Mouse (Mus musculus) cerebellum, postnatal 10 days (tissue): ENCODE data around the gene Gm8439.
A peak's percentile ranks its signal among the peaks of the same experiment; 100 is the strongest.

ENCODE experiments used
- DNase-seq, 2 experiments: peaks; one replicate each; pipeline ENCODE4 v3.0.0; 2021; ENCODE audit warnings: mixed read lengths in 2 of 2

The Gm8439 gene

GRCm38 (mm10) chr4:120613691-120614329, 25.3 kb downstream of the Gm8439 start:
- DNase-seq = peak; percentile 81 to 83

GRCm38 (mm10) chr4:120614644-120615043, 26.1 kb downstream of the Gm8439 start:
- DNase-seq = peak; percentile 26 to 29

DNA sequence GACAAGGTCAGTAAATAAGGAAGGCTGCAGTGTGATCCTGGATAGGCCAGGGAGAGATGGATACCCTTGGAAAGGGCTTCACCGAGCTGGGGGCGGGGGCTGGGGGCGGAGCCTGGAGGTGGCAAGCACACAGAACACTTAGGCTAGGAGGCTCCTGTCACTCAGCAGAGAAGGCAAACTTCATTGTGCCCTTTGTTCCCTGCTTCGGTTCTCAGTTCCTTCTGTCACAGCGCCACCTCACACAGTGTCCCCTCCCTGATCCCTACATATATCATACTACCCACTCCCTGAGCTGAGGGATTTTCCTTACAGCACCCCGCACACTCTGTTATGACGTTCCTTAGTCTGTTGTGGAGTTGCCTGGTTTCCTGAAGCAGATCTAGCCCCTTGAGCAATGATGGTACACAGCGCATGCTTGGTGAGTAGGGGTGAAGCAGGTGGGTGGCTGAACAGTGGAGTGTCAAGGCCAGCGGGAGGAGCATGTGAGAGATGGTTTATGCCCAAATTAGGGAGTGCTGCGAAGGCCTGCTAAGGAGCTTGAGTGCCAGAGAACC, 27.1 kb downstream of the Gm8439 start:
- peak; percentile 75 for DNase-seq

- peak; percentile 53 for DNase-seq
Observed at GRCm38 (mm10) chr4:120616199-120617025, 27.9 kb downstream of the Gm8439 start.

DNA sequence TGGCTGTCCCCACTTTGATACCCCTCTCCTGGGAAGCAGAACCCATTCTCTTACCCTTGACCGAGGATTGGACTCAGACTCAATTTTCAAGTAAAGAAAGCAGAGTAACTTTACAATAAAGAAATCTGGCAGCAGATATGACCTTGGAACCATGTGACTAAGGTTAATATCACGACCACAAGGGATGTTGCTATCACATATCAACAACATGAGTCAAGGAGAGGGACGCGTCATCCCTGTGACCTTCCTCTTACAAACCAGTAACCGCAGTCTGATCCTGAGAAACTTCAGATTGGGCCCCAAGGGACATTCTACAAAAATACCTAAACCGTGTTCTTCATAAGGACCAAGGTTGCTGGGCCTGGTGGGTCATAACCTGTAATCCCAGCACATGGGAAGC, 39.2 kb downstream of the Gm8439 start:
- no peak for DNase-seq

DNA sequence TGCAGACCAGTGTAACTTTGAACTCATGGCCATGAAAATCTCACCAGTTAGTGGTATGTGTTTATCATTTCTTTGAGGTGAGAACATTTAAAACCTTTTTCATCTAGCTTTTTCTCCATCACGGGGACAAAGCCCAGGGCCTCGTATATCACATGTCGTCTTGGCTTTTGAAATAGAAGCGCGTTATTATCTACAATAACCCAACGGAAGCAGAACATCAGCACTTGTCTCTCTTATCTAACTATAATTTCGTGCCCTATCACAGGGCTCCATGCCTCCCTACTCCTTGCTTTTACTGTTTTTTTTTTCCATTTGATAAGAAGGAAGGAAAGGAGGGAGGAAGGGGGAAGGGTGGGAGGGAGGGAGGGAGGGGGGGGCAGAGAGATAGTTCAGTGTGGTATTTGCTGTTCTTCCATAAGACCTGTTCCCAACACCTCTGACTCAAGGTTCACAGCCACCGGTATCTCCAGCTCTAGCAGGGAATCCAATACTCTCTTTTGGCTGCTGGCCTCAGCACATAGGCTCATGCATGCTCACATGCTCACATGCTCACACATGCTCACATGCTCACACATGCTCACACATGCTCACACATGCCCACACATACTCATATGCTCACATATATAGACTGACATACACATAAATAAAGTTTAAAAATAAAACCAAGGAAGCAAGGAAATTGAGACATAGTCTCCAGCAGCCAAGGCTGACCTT, 41.8 kb downstream of the Gm8439 start:
- no peak for DNase-seq

GRCm38 (mm10) chr4:120631828-120632227, 43.3 kb downstream of the Gm8439 start:
- no peak for DNase-seq

DNA sequence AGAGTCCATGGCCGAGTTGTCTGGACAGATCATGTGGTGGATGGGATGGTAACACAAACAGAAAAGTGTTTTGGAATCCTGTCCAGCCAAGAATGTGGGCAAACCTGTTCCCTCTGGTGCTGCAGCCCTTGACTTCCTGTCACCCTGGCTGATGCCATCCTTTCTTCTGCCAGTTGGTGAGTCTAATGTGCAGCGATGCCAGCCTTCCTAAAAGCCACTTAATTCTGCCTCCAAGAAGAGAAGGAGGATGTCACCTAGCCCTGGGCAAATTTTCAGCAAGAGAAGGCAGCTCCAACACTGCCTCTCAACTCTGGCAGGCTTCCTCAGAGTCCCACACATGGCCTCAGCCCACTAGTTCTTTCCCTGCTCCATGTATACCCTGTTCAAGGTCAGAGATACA, 46.8 kb downstream of the Gm8439 start:
- peak; percentile 41 to 46 for DNase-seq

DNA sequence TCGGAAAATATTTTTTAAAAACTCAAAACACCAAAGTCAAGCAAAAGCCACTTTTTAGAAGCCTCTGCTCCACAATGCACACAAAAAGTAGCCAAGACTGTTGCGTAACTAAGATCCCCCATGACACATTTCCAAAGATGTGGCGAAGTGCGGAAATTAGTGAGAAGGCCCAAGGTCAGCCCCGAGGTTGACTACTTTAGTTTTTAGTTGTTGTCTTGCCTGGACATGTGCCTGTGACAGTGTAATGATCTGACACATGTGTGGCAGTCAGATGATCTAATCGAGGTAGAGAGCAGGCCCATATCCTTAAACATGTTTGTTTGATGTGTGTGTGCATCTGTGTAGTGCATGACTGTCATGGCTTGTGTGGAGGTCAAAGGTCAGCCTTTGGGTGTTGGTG, 53.4 kb downstream of the Gm8439 start:
- DNase-seq = no peak

DNA sequence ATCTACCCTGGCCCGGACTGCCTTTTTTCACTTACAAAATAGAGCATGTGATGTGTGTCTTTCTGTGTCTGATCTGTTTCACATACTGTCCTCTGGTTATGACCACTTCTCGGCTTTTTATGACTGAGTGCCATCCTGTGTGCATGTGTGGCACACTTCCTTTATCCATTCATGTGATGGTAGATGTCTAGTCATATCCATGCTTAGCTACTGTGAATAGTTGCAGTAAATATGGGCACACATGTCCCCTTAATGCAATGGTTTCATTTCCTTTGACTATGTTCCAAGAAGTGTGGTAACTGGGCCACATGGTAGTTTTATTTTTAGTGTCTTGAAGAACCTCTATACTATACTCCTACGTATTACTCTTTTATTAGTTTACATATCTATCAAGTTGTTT, 55.4 kb downstream of the Gm8439 start:
- no peak for DNase-seq

GRCm38 (mm10) chr4:120649369-120650207, 61.0 kb downstream of the Gm8439 start:
- peak; percentile 54 to 62 for DNase-seq

- peak; percentile 25 to 34 for DNase-seq
Observed at GRCm38 (mm10) chr4:120650208-120650592, 61.7 kb downstream of the Gm8439 start.

GRCm38 (mm10) chr4:120655898-120656297, 67.4 kb downstream of the Gm8439 start:
- DNase-seq = no peak
